Mouse (Mus musculus): Measurements from ENCODE around the gene Egfr. TPM values are rescaled to one million over a fixed set of nuclear protein-coding genes. Genes with fewer than 3 reads are reported as not detected.

Gene Egfr
- polyA plus RNA-seq, 1 experiment from 2014 or later, result 26.3 TPM

GRCm38 (mm10) chr11:16802668-16803067 is 50.7 kb downstream of the Egfr start:
- H3K9ac ChIP-seq (replicated peaks), result no peak overlapping the region
- no peaks in the 10 kb centered on the region for H3K9me3 ChIP-seq (ENCODE audit: low read length)
- DNase-seq (no peak), ATAC-seq (no peak)
- no peaks in the 10 kb centered on the region for H3K36me3 ChIP-seq (replicated peaks; ENCODE audit: insufficient read depth, low read length)
- no peak overlapping the region for H3K4me2 ChIP-seq (ENCODE audit: low read depth, low read length)
- peak overlapping the region; percentile 82; the same call in 1 of the 2 replicates for H3K27ac ChIP-seq (ENCODE audit: low read depth)
- no peaks in the 10 kb centered on the region for H3K27me3 ChIP-seq (ENCODE audit: insufficient read depth, low read length)
- peaks cover 34% of the 10 kb centered on the region for H3K4me1 ChIP-seq (ENCODE audit: insufficient read depth)
- WGBS (ENCODE audit: insufficient replicate concordance), result 65% methylated on average over 1 of the region's 1 CpGs
- H3K4me3 ChIP-seq (ENCODE audit: low read depth, low read length), result no peak overlapping the region
- TF ChIP-seq CTCF (IDR thresholded peaks at IDR 0.05; ENCODE audit: low read depth) (no peak), EP300 (IDR thresholded peaks at IDR 0.05; ENCODE audit: low read depth) (no peak)

GRCm38 (mm10) chr11:16804016-16804415 is 52.0 kb downstream of the Egfr start:
- DNase-seq (peak; percentile 31), ATAC-seq (peak; percentile 74)
- Histone ChIP-seq H3K4me2 (ENCODE audit: low read depth, low read length) (0 out of 2 replicates have a peak overlapping the region, but pooled peaks have one; percentile 13), H3K36me3 (replicated peaks; ENCODE audit: insufficient read depth, low read length) (no peaks in the 10 kb centered on the region), H3K27ac (ENCODE audit: low read depth) (peak overlapping the region; percentile 76; the same call in 1 of the 2 replicates), H3K9ac (replicated peaks) (no peak overlapping the region), H3K4me3 (ENCODE audit: low read depth, low read length) (no peak overlapping the region), H3K9me3 (ENCODE audit: low read length) (no peaks in the 10 kb centered on the region), H3K27me3 (ENCODE audit: insufficient read depth, low read length) (no peaks in the 10 kb centered on the region), H3K4me1 (ENCODE audit: insufficient read depth) (peaks cover 34% of the 10 kb centered on the region)
- no peak for TF ChIP-seq CTCF (IDR thresholded peaks at IDR 0.05; ENCODE audit: low read depth)
- TF ChIP-seq EP300 (IDR thresholded peaks at IDR 0.05; ENCODE audit: low read depth), result peak; percentile 76
- WGBS (ENCODE audit: insufficient replicate concordance), result 61% methylated on average over 2 of the region's 2 CpGs

GRCm38 (mm10) chr11:16805886-16806285 is 53.9 kb downstream of the Egfr start:
- H3K9ac ChIP-seq (replicated peaks), result no peak overlapping the region
- H3K27me3 ChIP-seq (ENCODE audit: insufficient read depth, low read length), result no peaks in the 10 kb centered on the region
- 77% methylated on average over 4 of the region's 4 CpGs for WGBS (ENCODE audit: insufficient replicate concordance)
- H3K27ac ChIP-seq (ENCODE audit: low read depth), result no peak overlapping the region
- DNase-seq (no peak), ATAC-seq (no peak)
- peaks cover 22% of the 10 kb centered on the region for H3K4me1 ChIP-seq (ENCODE audit: insufficient read depth)
- H3K9me3 ChIP-seq (ENCODE audit: low read length), result no peaks in the 10 kb centered on the region
- H3K4me3 ChIP-seq (ENCODE audit: low read depth, low read length), result no peak overlapping the region
- H3K36me3 ChIP-seq (replicated peaks; ENCODE audit: insufficient read depth, low read length), result no peaks in the 10 kb centered on the region
- H3K4me2 ChIP-seq (ENCODE audit: low read depth, low read length), result no peak overlapping the region
- TF ChIP-seq EP300 (IDR thresholded peaks at IDR 0.05; ENCODE audit: low read depth) (no peak), CTCF (IDR thresholded peaks at IDR 0.05; ENCODE audit: low read depth) (no peak)

- TF ChIP-seq CTCF (IDR thresholded peaks at IDR 0.05; ENCODE audit: low read depth), result no peak
- no peak for TF ChIP-seq EP300 (IDR thresholded peaks at IDR 0.05; ENCODE audit: low read depth)
- DNase-seq (no peak), ATAC-seq (no peak)
- Histone ChIP-seq H3K9ac (replicated peaks) (no peak overlapping the region), H3K36me3 (replicated peaks; ENCODE audit: insufficient read depth, low read length) (no peaks in the 10 kb centered on the region), H3K9me3 (ENCODE audit: low read length) (no peaks in the 10 kb centered on the region), H3K27ac (ENCODE audit: low read depth) (no peak overlapping the region), H3K4me3 (ENCODE audit: low read depth, low read length) (no peak overlapping the region), H3K4me2 (ENCODE audit: low read depth, low read length) (no peak overlapping the region), H3K4me1 (ENCODE audit: insufficient read depth) (0 out of 2 replicates have a peak, but pooled peaks cover 2% of the 10 kb centered on the region), H3K27me3 (ENCODE audit: insufficient read depth, low read length) (no peaks in the 10 kb centered on the region)
- WGBS (ENCODE audit: insufficient replicate concordance), result 47% methylated on average over 9 of the region's 9 CpGs
Measured at GRCm38 (mm10) chr11:16809161-16809967, 57.4 kb downstream of the Egfr start.

GRCm38 (mm10) chr11:16810086-16810485 is 58.1 kb downstream of the Egfr start:
- Histone ChIP-seq H3K36me3 (replicated peaks; ENCODE audit: insufficient read depth, low read length) (no peaks in the 10 kb centered on the region), H3K4me2 (ENCODE audit: low read depth, low read length) (no peak overlapping the region), H3K27ac (ENCODE audit: low read depth) (no peak overlapping the region), H3K4me3 (ENCODE audit: low read depth, low read length) (no peak overlapping the region), H3K9ac (replicated peaks) (no peak overlapping the region), H3K4me1 (ENCODE audit: insufficient read depth) (0 out of 2 replicates have a peak, but pooled peaks cover 2% of the 10 kb centered on the region), H3K9me3 (ENCODE audit: low read length) (no peaks in the 10 kb centered on the region), H3K27me3 (ENCODE audit: insufficient read depth, low read length) (no peaks in the 10 kb centered on the region)
- TF ChIP-seq CTCF (IDR thresholded peaks at IDR 0.05; ENCODE audit: low read depth) (no peak), EP300 (IDR thresholded peaks at IDR 0.05; ENCODE audit: low read depth) (no peak)
- no peak for ATAC-seq
- WGBS (ENCODE audit: insufficient replicate concordance), result 71% methylated on average over 3 of the region's 3 CpGs
- DNase-seq, result no peak

- H3K9ac ChIP-seq (replicated peaks), result no peak overlapping the region
- H3K4me1 ChIP-seq (ENCODE audit: insufficient read depth), result no peaks in the 10 kb centered on the region
- no peak overlapping the region for H3K27ac ChIP-seq (ENCODE audit: low read depth)
- no peaks in the 10 kb centered on the region for H3K9me3 ChIP-seq (ENCODE audit: low read length)
- ATAC-seq, result 0 out of 2 replicates have a peak, but pooled peaks have one; percentile 12
- no peak for TF ChIP-seq CTCF (IDR thresholded peaks at IDR 0.05; ENCODE audit: low read depth)
- no peak for TF ChIP-seq EP300 (IDR thresholded peaks at IDR 0.05; ENCODE audit: low read depth)
- H3K4me2 ChIP-seq (ENCODE audit: low read depth, low read length), result no peak overlapping the region
- DNase-seq, result no peak
- no peak overlapping the region for H3K4me3 ChIP-seq (ENCODE audit: low read depth, low read length)
- H3K27me3 ChIP-seq (ENCODE audit: insufficient read depth, low read length), result no peaks in the 10 kb centered on the region
- H3K36me3 ChIP-seq (replicated peaks; ENCODE audit: insufficient read depth, low read length), result no peaks in the 10 kb centered on the region
Measured at GRCm38 (mm10) chr11:16813298-16813697, 61.3 kb downstream of the Egfr start.
